Mouse (Mus musculus) stomach, embryonic 14.5 days (tissue): ENCODE measurements around the gene H2-Eb2. TPM values are rescaled to one million over a fixed set of nuclear protein-coding genes. Genes with fewer than 3 reads are reported as not detected.

Source experiments
- ATAC-seq: fragments of 200-750 bp; cut with Nextera tagmentation; 2 replicates; pipeline ENCODE4 v1.8.0; 2017; ENCODE audit warnings: low read depth, moderate TSS enrichment; ENCODE audit not compliant: insufficient number of reproducible peaks, insufficient read depth, low FRiP score
- H3K27ac ChIP-seq: fragments of 300-500 bp; sonication (generic); 2 replicates; pipeline ENCODE4 v1.5.1; 2014; ENCODE audit warnings: mild to moderate bottlenecking, low read length, moderate library complexity, mixed read lengths
- H3K27me3 ChIP-seq: fragments of 300-500 bp; sonication (generic); 2 replicates; pipeline ENCODE4 v1.6.1; 2014; ENCODE audit warnings: low read length, control low read depth, mixed read lengths; ENCODE audit not compliant: control insufficient read depth, insufficient read depth
- H3K36me3 ChIP-seq: fragments of 300-500 bp; sonication (generic); 2 replicates; pipeline ENCODE4 v1.6.1; 2014; ENCODE audit warnings: mild to moderate bottlenecking, control low read depth, low read length, moderate library complexity, mixed read lengths; ENCODE audit not compliant: control insufficient read depth, insufficient read depth
- H3K4me1 ChIP-seq: fragments of 300-500 bp; sonication (generic); 2 replicates; pipeline ENCODE4 v1.6.1; 2014; ENCODE audit warnings: low read length, control low read depth, mixed read lengths; ENCODE audit not compliant: control insufficient read depth, insufficient read depth
- H3K4me2 ChIP-seq: fragments of 300-500 bp; sonication (generic); replicated peaks from 2 replicates; pipeline ENCODE4 v1.6.1; 2014; ENCODE audit warnings: low read depth, low read length, control low read depth
- H3K4me3 ChIP-seq: fragments of 300-500 bp; sonication (generic); 2 replicates; pipeline ENCODE4 v1.5.1; 2014; ENCODE audit warnings: low read depth, low read length, control low read depth
- H3K9ac ChIP-seq: fragments of 300-500 bp; sonication (generic); replicated peaks from 2 replicates; pipeline ENCODE4 v1.6.1; 2014; ENCODE audit warnings: low read depth, mild to moderate bottlenecking, control low read depth, low read length, moderate library complexity, mixed read lengths
- H3K9me3 ChIP-seq: fragments of 300-500 bp; sonication (generic); 2 replicates; pipeline ENCODE4 v1.6.1; 2016; ENCODE audit warnings: low read depth, low read length, control low read depth; ENCODE audit not compliant: control insufficient read depth
- WGBS: fragments of 180-500 bp; shearing (Covaris S2); extraction: QIAGEN DNeasy Blood & Tissue Kit; methylation state at CpG from one replicate; pipeline ENCODE4 v1.1.7; 2014; 5-methylcytosine and 5-hydroxymethylcytosine counted together
- polyA plus RNA-seq: library from polyadenylated mRNA; unstranded; fragments of >200 nt; fragmentation: Nextera tagmentation; extraction: Ambion mirVana; gene quantifications from 2 replicates; pipeline ENCODE4 v1.2.1, GENCODE M21; 2014

Gene H2-Eb2
- polyA plus RNA-seq, 1 experiment from 2014 or later, result not detected

DNA sequence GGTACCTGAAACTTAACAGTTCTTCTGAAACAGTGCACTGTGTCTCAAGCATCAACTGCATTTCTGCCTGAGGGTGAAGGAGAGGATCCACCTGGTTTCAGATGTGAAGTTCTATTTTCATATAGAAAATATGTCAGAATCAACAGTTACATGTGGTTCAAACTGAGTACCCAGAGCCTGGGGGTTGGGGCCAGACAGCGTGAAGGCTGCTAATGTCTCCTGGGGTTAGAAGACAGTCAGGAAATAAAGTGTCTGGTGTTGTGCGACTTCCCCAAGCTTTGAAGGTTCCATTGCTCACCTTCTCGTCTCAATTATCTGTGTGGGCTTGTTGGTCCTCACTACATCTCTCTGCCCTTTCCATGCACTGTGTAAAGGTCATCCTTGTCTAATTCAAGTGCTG is 908 bp downstream of the H2-Eb2 start:
- Histone ChIP-seq H3K27ac (no peak overlapping the region), H3K4me3 (no peak overlapping the region), H3K36me3 (no peaks in the 10 kb centered on the region), H3K9me3 (no peaks in the 10 kb centered on the region), H3K4me1 (no peaks in the 10 kb centered on the region), H3K9ac (no peak overlapping the region), H3K4me2 (no peak overlapping the region), H3K27me3 (no peaks in the 10 kb centered on the region)
- ATAC-seq, result no peak
- 78% methylated on average over 3 of the region's 3 CpGs for WGBS

DNA sequence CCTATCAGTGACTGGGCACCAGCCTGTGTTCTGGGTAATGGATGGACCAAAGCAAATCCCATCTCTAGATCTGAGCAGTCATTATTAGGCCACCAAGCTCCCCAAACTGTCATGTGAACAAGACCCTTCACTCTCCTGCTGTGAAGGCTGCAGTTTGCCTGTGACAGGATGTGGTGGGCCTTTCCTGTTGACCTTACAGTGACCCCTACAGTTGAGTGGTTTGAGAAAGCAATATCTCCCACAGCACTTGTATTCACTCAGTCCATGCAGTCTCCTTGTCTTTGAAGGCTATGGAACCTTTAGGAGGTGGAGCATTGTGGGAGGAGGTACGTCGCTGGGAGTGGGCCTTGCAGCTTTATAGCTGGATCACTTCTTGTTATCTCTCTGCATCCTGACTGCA is 4.3 kb downstream of the H2-Eb2 start:
- H3K4me3 ChIP-seq, result no peak overlapping the region
- ATAC-seq, result no peak
- no peak overlapping the region for H3K9ac ChIP-seq
- no peak overlapping the region for H3K4me2 ChIP-seq
- H3K27me3 ChIP-seq, result no peaks in the 10 kb centered on the region
- H3K36me3 ChIP-seq, result no peaks in the 10 kb centered on the region
- no peaks in the 10 kb centered on the region for H3K9me3 ChIP-seq
- no peaks in the 10 kb centered on the region for H3K4me1 ChIP-seq
- 72% methylated on average over 2 of the region's 2 CpGs for WGBS
- H3K27ac ChIP-seq, result no peak overlapping the region

DNA sequence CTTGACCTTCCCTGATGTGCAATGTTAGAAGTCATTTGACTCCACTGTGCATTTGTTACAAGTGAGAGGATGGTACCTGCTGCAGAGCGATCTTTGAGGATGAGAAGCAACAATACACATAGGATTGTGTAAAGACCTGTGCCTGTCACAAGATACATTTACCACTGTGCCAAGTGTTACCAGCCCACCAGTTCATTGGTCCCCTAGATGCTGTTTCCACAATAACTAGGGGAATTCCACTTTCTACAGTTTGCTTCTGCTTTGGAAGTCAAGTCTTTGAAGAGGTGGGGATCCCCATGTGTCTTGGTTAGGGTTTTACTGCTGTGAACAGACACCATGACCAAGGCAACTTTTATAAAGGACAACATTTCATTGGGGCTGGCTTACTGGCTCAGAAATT is 5.7 kb downstream of the H2-Eb2 start:
- WGBS, result 90% methylated on average over 1 of the region's 1 CpGs
- Histone ChIP-seq H3K27ac (no peak overlapping the region), H3K4me1 (no peaks in the 10 kb centered on the region), H3K4me2 (no peak overlapping the region), H3K36me3 (no peaks in the 10 kb centered on the region), H3K27me3 (no peaks in the 10 kb centered on the region), H3K4me3 (no peak overlapping the region), H3K9ac (no peak overlapping the region), H3K9me3 (no peaks in the 10 kb centered on the region)
- no peak for ATAC-seq

DNA sequence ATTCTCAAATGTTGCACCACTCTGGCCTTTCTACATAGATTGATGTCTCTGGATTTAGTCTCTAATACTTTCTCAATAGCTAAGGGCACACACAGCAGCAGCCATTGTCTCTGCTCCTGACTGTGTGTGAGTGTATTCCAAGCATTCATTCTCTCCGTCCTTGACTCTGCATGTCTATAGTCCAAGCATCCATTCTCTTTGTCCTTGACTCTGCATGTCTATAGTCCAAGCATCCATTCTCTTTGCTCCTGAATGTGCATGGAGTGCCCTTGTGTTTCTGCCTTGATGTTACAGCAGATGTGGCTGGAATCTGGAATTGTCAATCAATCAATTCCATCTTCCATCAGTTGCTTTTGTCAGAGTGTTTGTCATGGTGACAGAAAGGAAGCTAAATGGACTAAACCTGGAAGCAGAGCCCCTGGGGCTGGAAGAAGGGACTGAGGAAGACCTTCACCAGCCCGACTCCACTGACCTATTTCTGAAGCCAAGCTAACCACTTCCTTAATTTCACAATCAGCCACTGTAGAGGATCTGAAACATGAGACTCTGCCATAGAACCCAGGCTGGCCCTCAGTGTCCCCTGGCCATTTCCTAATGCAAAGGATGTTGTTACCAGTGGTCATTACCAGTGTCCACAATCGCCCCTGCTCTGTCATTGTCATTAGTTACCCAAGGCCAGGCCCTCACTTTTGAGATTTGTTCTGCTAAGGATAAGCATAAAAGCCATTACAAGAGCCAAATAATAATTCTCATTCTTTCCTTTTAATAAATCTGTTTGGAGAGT is 15.3 kb downstream of the H2-Eb2 start:
- Histone ChIP-seq H3K36me3 (no peaks in the 10 kb centered on the region), H3K4me3 (no peak overlapping the region), H3K9ac (no peak overlapping the region), H3K9me3 (no peaks in the 10 kb centered on the region), H3K27me3 (no peaks in the 10 kb centered on the region), H3K4me2 (no peak overlapping the region), H3K27ac (no peak overlapping the region), H3K4me1 (no peaks in the 10 kb centered on the region)
- 64% methylated on average over 3 of the region's 3 CpGs for WGBS
- ATAC-seq, result no peak

DNA sequence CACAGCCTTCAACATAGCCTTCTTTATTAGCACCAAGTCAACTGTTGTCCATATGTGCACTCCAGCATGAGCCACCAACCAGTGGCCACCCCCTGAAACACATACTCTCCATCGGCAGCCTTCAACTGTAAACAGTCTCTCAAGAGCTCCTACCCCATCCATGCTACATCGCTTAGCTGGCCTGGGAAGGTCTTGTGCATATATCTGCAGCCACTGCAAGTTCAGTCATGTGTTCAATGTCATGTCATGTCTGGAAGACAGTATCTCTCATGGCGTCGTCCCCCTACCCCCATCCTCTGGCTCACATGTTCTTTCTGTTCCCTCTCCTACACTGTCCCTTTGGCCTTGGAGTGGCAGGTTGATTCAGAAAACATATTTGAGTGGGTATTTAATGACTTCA is 19.4 kb downstream of the H2-Eb2 start:
- H3K27me3 ChIP-seq, result no peaks in the 10 kb centered on the region
- WGBS, result 86% methylated on average over 4 of the region's 4 CpGs
- H3K4me2 ChIP-seq, result no peak overlapping the region
- H3K36me3 ChIP-seq, result no peaks in the 10 kb centered on the region
- no peak for ATAC-seq
- no peak overlapping the region for H3K4me3 ChIP-seq
- no peak overlapping the region for H3K9ac ChIP-seq
- no peaks in the 10 kb centered on the region for H3K4me1 ChIP-seq
- no peak overlapping the region for H3K27ac ChIP-seq
- no peaks in the 10 kb centered on the region for H3K9me3 ChIP-seq

DNA sequence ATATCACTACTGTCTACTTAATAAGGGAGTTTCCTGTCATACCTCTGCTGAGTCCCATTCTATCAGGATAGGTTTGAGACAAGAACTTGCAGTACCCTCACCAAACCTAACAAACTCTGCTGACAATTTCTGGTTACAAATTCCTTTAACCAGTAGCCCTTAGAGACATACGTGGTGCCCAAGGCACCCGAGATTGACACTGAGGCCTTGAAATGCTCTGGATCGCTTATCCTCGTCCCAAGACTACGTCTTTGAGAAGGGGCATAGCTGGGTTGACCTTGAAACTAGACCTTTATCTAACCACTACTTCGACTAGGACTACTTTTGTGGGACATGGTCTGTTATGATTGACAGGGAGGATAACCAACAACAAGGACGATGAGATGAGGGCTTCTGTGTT is 20.0 kb downstream of the H2-Eb2 start:
- Histone ChIP-seq H3K27me3 (no peaks in the 10 kb centered on the region), H3K4me3 (no peak overlapping the region), H3K9ac (no peak overlapping the region), H3K4me2 (no peak overlapping the region), H3K4me1 (no peaks in the 10 kb centered on the region), H3K36me3 (no peaks in the 10 kb centered on the region), H3K9me3 (no peaks in the 10 kb centered on the region), H3K27ac (no peak overlapping the region)
- ATAC-seq, result no peak
- WGBS, result 82% methylated on average over 7 of the region's 7 CpGs

DNA sequence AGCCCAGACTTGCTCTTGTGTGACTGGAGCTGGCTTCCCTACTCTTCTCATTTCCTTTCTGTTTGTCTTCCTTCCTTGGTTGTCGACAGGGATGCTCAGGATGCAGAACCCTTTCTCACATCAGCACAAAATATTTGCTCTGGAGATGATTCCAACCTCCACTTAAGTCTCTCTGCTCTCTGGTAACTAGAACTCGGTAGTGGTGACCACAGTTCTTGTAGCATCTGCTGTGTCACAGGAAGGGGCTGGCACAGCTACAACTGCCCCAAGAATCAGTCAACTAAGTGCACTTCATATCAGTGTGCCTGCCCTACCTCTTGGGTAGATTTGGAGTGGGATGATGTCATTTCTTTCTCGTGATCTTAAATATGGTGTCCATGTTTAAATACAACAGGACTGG is 20.6 kb downstream of the H2-Eb2 start:
- Histone ChIP-seq H3K4me3 (no peak overlapping the region), H3K4me1 (no peaks in the 10 kb centered on the region), H3K36me3 (no peaks in the 10 kb centered on the region), H3K4me2 (no peak overlapping the region), H3K9ac (no peak overlapping the region), H3K9me3 (no peaks in the 10 kb centered on the region), H3K27me3 (no peaks in the 10 kb centered on the region), H3K27ac (no peak overlapping the region)
- 70% methylated on average over 3 of the region's 3 CpGs for whole genome bisulfite sequencing
- ATAC-seq, result no peak

DNA sequence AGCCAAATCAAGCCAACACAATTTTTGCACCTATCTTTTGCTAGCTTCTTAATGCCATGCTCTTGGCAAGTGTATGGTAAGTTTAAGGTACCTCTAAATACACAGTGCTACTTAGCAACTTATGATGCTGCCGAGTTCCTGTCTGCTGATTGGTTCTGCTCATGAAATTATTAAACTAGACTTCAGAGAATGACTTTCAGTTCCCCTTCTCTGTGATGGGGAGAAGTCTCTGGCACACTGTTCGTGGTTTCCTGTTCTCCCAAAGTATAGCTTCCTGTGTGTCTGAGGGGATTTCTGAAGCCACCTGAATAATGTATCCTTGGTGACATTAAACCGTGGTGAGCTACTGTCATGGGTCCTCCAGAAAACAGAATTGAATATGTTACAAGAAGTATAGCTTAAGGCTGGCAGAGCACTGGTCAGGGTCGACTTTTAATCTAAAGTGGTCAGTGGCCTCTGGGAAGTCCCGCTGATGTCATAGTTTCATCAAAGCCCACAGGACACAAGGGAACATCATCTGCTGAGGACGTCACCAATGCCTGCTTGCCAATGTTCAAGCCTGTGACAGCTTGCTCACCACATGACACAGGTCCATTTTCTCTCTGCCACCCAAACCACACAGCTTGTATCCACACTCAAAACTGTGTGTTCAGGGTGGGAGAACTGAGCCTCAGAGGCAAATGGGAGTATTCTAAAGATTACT is 22.3 kb downstream of the H2-Eb2 start:
- WGBS, result 69% methylated on average over 6 of the region's 6 CpGs
- no peak overlapping the region for H3K4me3 ChIP-seq
- no peaks in the 10 kb centered on the region for H3K4me1 ChIP-seq
- no peaks in the 10 kb centered on the region for H3K9me3 ChIP-seq
- no peaks in the 10 kb centered on the region for H3K36me3 ChIP-seq
- no peak overlapping the region for H3K4me2 ChIP-seq
- no peaks in the 10 kb centered on the region for H3K27me3 ChIP-seq
- no peak for ATAC-seq
- no peak overlapping the region for H3K27ac ChIP-seq
- H3K9ac ChIP-seq, result no peak overlapping the region
